Mouse (Mus musculus) CH12.LX (cell line): ENCODE measurements around the gene Glo1.

Experiments
- CTCF ChIP-seq, 2 experiments: IDR thresholded peaks in 1 of 2; conservative IDR thresholded peaks in 1 of 2; 2 replicates each; pipeline ENCODE4 v1.5.1; 2011 to 2012; ENCODE audit warnings: low read depth in 2 of 2, low read length in 2 of 2, improper control_type of control experiment in 1 of 2, inconsistent platforms in 1 of 2, mild to moderate bottlenecking in 1 of 2, moderate library complexity in 1 of 2
- ZKSCAN1 ChIP-seq: IDR thresholded peaks from 2 replicates; pipeline ENCODE4 v1.6.1; 2012; ENCODE audit warnings: low read depth, inconsistent platforms, low read length, improper control_type of control experiment, borderline replicate concordance

- TF ChIP-seq CTCF (conservative IDR thresholded peaks at IDR 0.05 in 1 of 2, IDR thresholded peaks at IDR 0.05 in 1 of 2; ENCODE audit: low read depth in 2 of 2, low read length in 2 of 2) (no peak), ZKSCAN1 (no peak)
Observed at GRCm38 (mm10) chr17:30573990-30574782, 52.5 kb downstream of the Glo1 start.
